Mouse (Mus musculus): ENCODE results near the gene Smim4. TPM values are rescaled to one million over a fixed set of nuclear protein-coding genes. Genes with fewer than 3 reads are reported as not detected.

Smim4 gene
- total RNA-seq, 1 experiment from 2014 or later: 75.2 TPM

DNA sequence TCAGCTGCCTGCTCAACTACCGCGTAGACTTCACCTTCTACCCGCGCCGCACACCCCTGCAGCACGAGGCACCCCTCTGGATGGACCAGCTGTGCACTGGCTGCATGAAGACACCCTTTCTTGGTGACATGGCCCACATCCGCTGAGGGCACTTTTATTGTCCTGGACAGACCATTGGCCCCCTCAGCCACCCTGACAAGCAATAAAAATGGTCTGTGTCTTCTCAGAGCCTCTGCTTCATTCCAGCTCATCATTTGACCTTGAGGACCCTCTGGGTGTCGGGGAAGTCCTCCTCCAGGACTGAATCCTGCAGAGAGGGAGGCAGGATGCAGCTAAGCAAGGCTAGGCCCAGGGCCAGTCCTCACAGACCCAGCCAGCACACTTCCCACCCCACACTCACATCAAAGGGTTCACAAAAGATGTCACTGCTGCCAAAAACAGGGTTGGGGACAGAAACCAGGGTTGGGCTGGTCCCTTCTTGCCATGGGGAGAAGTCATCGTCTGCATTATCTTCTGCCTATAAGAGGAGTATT, 10.2 kb upstream of the Smim4 start:
- peak; percentile 49 for DNase-seq

DNA sequence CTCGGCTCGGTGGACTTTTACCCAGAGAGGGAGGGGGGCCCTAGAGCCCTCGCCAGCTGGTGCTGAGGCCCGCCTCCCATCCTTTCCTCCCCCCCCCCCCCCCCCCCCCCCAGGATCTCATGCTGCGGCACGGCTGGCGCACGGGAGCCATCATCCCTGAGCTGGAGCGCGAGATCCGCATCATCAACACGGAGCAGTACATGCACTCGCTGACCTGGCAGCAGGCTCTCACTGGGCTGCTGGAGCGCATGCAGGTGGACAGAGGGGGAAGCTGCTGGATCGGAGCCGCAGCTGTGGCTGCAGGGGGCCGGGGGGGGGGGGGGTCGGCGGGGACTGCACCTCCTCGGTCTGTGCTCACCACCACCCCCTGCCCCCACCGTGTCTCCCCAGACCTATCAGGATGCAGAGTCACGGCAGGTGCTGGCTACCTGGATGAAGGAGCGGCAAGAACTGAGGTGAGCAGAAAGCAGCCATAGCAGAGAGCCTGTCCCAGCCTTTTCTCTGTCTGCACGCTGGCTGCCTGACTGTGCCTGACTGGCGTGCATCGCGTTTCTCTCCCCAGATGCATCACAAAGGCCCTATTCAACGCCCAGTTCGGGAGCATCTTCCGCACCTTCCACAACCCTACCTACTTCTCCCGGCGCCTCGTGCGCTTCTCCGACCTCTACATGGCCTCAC, 9.6 kb upstream of the Smim4 start:
- DNase-seq: no peak

DNA sequence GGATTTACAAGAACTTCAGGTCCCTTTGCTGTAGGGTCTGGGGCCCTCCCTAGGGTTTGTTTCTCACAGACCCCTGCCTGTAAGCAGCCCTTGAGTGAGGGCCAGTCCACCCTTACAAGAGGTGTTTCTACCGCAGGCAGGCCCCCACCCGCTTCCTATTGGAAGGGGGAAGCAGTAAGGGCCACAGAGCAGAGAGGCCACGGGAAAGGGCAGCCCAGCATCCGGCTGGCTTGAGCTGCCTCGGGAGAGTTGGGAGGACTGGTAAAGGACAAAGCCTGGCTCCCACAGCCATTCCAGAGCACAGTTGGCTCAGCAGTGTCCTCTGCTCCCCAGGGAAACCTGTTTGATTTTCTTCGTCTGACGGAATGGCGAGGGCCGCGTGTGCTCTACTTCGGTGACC, 9.0 kb upstream of the Smim4 start:
- DNase-seq: peak; percentile 57

DNA sequence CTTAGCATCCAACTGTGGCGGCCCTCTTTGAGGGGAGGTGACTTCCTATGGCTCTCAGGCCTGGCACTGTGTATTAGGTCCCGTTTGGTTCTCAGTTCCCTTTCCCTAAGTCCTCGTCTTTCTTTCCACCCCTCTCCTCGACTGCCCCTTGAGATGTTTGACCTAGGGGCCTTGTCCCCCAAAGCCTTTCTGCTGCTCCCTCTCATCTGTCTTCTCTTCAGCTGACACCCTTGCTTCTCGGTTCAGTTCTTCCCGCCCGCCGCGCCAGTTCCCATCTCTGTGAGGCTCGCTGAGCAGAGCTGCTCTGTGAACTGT, 8.5 kb upstream of the Smim4 start:
- DNase-seq: no peak

DNA sequence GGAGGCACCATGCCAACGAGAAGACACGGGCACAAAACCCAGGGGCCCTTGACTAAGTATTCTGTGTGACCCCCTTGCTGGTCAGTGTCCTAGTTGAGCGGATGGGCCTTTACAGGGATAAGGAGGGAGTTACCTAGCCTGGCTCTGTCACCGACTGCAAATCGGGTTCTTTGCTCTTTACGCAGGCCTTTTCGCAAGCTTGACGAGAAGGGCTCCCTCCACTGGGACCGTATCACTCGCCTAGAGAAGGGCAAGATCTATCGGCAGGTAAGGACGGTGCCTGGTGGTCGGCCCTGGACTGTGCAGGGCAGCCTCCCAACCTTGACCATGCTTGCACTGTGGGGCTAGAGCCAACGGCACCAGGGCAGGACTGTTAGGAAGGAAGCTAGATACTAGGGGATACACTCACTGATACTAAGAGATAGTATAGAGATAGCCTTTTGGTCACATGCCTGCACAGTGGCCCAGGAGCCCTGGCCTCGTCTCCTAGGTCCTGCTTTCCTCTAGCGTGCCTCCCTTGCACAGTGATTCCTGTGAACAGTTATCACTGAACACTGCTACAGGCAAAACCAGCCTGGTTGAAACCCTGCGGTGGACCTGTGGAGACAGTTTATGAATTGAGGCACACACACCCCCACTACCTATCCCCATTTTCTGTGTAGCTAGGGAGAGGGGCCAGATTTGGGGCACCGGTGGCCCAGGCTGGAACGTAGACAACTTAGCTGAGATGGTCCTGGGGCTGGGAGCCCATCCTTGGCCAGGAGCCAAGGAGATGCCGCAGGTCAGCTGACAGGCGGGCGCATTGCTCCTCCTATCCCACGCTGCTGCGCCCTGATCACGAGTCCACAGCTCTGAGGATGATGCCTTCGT, 7.9 kb upstream of the Smim4 start:
- no peak for DNase-seq

DNA sequence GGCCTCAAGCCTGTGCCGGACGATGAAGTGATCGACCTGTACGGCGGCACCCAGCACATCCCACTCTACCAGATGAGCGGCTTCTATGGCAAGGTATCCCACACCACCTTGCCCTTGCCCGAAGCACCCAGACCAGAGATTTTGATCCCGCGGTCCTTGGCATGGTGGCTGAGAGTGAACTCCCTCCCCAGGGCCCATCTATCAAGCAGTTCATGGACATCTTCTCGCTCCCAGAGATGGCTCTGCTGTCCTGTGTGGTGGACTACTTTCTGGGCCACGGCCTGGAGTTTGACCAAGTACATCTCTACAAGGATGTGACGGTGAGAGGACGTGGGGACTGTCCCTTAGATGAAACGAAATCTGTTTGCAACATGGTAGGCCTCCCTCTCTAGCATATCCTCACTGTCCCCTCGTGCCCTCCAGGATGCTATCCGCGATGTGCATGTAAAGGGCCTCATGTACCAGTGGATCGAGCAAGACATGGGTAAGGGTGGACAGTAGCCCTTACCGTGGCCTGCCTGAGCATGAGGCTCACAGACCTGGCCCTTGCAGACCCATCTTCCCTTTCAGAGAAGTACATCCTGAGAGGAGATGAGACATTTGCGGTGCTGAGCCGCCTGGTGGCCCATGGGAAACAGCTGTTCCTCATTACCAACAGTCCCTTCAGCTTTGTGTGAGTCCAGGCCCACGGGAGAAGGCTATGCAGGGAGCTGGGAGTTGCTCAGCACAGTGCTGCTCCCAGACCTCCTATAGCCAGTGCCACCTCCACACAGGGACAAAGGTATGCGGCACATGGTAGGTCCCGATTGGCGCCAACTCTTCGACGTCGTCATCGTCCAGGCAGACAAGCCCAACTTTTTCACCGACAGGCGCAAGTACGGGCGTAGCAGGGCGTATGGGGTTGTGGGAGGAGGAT, 7.0 kb upstream of the Smim4 start:
- no peak for DNase-seq

DNA sequence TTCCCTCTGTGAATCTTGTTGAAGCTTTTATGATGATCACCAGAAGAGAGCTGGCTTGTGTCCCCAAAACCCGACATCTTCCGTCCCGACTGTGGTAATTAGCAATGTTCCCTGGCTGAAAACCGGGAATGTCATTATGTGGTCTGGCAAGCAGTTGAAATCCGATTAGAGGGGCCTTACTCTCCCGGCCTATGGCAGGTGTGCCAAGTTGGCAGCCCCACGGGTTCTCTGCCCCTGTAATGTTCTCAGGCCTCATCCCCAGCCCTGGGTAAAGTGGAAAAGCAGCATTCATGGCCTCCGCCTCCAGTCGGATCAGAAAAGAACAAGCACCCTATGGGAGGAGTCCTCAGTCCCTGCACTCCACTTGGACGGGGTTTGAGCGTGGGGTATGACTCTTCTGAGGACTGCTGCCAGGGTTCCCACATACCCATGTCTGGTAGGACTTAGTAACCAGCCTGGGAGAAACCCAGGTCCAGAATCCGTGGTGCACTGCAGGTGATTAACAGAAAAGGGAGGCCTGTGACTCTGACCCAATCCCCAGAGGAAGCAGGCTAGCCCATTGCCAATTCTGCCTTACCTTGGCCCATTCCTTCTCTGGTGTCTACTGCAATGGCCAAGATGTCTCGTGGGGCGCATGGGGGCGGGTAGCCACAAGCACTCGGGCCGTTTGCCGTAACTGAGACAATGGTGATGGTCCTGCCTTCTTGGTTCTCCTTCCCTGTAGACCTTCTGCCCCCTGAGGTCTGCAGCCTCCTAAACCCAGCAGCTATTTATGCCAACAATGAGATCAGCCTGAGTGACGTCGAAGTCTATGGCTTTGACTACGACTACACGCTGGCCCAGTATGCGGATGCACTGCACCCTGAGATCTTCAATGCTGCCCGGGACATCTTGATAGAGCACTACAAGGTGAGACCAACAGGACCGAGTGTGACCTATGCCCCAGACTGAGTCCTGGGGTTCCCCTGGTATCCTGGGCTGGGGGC, 5.6 kb upstream of the Smim4 start:
- peak; percentile 44 for DNase-seq

DNA sequence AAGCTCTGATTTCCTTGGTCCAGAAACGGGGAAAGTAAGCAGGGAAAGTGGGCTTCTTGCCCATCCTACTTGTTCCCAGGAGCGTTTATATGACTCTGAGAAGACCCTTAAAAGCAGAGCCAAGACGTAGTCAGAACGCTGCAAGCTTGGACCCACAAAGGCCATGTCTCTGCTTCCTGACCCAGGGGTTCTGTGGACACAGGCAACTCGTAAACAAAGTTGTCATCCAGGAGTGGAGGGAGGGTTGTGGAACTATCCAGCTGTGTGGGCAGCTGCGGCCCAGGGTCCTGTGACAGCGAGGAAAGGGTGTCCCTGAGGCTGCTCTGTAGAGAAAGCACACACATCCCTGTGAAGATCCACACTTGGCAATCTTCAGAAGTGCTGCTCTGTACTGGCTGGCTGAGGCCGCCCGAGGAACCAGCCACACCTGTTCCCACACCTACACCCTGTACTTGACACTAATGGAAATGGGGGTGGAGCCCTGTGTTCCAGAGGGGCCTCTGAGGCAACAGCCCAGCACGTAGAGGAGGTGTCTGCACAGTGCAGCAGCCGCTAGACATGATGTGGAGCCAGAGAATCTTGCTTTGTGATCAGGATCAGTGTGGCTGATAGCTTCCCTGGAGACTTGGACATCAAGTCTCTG, 4.4 kb upstream of the Smim4 start:
- DNase-seq: no peak

DNA sequence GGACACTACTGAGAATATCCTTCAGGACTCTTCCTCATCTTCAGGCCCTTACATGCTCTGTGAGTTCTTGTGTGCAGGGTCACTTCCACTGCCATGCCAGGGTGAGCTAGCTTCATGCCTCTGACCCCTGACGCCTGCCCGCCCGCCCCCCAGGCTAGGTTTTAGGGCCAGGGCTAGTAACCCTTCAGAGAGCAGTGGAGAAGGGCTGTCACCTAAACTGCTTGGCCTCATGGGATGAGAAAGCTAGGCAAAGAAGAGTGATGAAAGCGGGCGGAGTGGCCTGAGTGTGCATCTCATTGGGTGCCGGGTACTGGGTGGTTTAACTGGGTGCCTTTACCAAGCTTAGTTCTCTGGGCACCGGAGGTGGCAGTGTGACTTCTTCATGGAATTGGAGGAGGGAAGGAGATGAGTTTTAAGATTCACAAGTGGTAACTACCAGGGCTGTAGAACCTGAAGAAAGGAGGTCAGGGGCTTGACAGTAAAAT, 3.8 kb upstream of the Smim4 start:
- DNase-seq: no peak

DNA sequence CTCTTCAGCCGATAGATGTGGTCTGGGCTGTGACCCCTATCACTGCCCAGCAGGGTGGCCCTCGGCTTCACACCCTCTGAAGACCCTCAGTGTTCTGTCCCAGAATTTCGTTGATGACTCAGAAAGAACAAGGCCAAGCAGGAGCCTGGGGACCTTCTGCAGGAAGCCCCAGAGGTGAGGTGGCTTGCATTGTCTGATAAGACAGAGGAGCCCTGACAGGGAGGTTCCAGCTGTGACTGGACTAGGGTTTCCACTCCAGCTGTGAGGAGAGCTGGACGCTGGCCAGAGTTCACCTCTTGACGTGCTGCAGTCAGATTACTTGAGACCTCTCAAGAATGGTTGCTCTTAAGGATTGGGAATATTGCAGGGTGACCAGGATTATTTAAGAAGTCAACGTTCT, 3.3 kb upstream of the Smim4 start:
- DNase-seq: peak; percentile 43

DNA sequence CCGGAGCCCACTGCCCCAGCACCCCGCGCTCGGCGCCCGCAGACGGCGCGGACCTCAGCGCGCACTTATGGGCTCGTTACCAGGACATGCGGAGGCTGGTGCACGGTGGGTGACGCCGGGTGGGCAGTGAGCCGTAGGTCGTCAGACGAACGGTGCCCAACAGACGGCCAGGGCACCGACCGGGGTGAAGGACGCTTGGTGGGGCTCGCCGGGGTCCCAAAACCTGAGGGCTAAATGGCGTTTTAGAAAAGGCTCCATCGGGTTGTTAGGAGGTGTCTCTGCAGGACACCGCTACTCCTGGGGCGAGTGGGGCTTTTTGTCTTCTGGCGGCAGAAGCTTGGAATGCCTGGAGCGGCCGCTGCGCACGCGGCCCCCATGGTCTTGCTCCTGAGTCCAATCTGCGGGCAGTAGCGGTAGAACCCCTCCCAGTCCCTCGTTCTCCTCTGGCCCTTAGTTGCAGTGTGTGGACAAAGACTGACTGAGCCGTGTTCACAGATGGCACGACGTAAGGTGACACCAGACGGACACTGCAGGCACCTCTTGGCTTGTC, 2.6 kb upstream of the Smim4 start:
- DNase-seq: no peak

DNA sequence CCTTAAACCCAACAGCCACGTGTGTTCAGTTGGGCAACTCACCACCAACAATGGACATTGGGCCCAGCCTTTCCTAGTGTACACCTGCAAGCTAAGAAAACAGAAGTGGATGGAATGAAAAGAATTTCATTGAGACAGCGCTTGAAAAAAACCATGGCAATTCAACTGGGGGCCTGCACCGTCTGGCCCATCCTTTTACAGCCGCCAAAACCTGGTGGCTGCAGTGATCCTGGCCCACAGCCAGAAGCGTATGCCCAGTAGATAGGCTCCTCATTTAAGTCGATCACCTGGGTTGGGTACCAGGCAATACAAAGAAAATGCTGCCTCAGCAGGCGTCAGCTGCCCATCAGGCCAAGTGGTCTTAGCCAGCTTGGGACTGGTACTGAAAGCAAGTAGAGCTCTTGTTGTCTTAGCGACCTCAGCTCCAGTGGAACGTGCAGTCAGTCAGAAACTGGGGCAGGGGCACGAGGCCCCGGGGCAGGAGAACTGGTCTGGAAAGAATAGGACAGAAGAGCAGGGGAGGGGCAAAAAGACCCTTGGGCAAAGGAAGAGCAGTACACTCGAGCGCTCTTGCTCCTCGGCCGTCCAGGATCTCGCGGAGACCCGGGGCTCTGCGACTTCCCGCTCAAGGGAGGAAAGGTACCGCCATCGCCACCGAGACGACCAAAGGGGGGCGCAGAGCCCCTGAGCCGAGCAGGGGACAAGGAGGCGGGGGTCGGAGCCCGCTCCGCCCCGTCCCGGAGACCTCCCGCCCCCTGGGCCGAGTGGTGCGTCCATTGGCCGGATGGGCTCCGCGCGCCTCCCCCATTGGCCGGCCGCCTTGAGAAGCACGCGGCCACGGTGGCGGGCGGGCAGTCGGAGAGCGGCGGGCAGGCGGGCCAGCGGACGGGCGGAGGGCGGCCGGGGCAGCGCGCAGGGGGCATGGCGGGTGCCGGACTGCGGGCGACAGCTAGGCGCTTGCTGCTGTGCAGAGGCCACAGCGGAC, 1.8 kb upstream of the Smim4 start, which contains the start of gene Nt5dc2:
TSS of gene Nt5dc2 (plus strand) at position 818 of the 985 bp plus-strand sequence.
- peak; percentile 94 for DNase-seq

DNA sequence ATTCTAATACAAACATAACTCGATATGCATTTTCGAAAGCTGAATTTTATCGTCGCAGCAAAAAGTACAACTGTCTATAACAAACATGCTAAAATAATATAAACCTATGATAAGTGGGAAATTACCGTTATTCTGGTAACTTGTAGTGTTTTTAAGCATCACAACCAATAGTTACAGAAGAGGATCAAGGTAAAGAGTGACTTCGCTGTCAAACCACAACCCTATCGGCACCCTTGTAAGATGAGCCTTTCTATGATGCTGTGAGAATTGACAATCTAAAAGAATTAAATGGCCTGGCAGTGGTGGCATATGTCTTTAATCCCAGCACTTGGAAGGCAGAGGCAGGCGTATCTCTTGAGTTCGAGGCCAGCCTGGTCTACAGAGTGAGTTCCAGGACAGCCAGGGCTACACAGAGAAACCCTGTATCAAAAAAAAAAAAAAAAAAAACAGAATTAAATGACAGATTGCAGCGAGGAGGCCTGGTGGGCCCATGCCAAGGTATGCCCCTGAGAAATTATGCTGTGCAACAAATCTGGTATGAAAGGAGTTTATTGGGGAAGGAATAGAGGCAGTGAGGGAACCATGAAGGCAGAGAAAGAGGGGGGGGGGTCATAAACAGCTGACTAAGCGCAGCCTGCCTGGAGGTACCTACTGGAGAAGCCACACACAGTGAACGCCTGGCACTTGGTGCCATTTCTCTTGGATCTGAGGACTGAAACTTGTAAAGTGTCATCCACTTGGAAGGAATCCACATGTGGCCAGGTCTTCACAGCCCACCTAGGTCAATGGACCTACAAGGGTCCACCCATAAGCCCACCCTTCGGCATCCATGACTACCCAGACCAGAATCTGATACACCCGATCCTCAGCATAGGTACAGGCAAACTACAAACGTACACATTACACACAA, 825 bp upstream of the Smim4 start:
- no peak for DNase-seq

DNA sequence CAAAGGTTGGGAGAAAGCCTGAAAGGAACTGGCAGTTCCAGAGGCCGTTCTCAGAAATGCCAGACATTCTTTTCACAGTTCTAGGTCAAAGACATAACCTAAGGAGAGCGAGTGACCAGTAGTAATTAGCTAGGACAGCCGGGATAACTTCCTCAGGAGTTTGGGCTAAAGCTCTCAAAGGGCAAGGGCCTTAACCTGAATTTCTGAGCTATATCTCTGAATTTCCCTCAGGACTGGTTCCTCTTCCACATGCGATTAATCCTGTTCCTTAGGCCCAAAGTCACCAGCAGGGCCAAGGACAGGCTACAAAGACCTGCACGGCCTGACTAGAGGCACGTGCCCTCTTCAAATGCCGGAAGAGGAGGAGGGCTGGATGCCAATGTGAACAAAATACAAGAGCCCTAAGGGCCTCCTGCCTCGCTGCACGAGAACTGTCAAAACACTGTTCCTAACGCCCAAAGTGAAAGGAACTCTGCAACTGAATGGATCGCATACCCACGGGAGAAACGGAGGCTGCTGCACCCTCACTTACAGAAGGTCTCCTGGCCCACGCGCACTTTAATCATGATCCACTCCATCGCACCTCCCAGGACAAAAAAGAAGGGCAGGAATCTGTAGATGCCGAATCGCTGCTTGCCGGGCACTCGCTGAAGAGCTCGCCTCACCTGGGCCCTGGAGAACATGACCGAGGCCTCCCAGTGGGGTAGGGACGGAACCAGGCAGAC, 493 bp downstream of the Smim4 start:
- DNase-seq: peak; percentile 75

DNA sequence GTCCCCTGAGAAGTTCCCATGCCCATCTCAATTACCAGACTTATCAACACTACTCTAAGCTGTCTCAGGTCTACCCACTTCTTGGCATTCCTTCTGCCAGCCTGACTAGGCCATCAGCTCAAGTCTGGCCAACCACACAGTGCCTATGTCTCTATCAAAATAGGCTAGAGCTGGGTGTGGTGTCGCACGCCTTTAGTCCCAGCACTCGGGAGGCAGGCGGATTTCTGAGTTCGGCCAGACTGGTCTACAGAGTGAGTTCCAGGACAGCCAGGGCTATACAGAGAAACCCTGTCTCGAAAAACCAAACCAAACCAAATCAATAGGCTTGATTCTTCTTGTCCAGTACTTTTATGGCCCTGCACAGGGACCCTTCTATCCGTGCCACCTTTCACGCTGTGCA, 1.9 kb downstream of the Smim4 start:
- no peak for DNase-seq

DNA sequence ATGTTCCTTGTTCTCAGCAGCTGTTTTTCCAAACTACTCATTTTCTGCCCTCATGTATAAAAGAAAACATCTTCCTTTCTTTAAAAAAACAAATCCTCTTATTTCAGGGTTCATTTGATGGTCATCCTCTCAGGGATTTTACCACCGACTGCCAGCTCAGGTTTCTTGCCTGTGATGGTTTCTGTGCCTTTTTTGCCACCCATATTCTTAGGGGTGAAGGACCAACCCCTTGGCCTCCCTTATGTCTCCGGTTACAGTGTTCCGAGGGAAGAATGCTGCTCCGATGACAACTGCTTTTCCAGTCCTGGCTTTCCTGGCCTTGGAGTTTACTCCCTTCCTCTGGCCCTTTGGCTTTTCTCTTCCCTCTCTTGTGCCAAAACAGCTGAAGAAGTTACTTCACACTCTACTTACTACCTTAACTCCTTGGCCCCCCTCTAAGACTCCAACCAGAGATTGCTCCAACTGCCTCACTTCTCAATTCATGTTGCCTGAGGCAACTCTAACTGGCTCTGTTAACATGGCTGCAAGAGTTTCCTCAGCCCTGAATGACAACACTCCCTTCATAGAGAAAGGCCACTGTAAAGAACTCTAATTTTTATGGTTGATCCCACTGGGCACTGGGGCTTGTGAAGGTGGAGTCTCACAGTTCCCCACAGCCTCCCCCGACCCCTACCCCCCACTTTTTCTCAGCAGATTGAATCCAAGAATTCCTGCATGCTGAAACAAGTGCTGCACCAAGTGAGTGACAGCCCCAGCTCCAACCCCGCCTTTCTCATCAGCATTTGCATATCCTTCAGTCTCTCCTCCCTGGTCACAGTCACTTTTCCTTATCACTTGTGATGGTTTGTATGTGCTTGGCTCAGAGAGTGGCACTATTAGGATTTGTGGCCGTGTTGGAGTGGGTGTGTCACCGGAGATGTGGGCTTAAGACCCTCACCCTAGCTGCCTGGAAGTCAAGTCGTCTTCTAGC, 3.4 kb downstream of the Smim4 start:
- no peak for DNase-seq
